Mouse (Mus musculus) liver, postnatal 0 days (tissue): ENCODE data around the gene Dppa4.

Experiments used
- CTCF ChIP-seq: sonication (generic); IDR thresholded peaks from 2 replicates; pipeline ENCODE4 v1.5.1; 2016; ENCODE audit warnings: antibody characterized with exemption, low read depth
- EP300 ChIP-seq: IDR thresholded peaks from 2 replicates; pipeline ENCODE4 v1.6.1; 2016; ENCODE audit warnings: antibody characterized with exemption, low read depth, mild to moderate bottlenecking

- TF ChIP-seq CTCF (0 out of 2 replicates have a peak, but pooled peaks have one; percentile 8), EP300 (no peak)
Measured at GRCm38 (mm10) chr16:48262901-48263300, 20.6 kb upstream of the Dppa4 start.
